Mouse (Mus musculus): ENCODE results near the gene Ppp2r5e.
A peak's percentile ranks its signal among the peaks of the same experiment; 100 is the strongest.
"Not testable (repeated sequence)": the region's sequence is repeated elsewhere in the genome, so short reads cannot be mapped to it uniquely, and the experiment has no call there.

Gene Ppp2r5e

DNA sequence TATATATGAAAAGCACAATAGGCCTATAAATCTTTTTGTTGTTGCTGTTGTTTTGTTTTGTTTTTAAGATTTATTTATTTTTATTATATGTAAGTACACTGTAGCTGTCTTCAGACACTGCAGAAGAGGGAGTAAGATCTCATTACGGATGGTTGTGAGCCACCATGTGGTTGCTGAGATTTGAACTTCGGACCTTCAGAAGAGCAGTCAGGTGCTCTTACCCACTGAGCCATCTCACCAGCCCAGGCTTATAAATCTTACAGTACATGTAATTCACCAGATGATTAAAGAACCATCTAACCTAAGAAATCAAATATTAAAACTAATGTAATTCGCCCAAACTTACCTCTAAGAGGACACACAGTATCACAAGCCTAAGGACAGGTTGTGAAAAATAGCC lies 103.9 kb downstream of the Ppp2r5e start:
- not testable (repeated sequence) for DNase-seq (ENCODE audit: low spot score)

DNA sequence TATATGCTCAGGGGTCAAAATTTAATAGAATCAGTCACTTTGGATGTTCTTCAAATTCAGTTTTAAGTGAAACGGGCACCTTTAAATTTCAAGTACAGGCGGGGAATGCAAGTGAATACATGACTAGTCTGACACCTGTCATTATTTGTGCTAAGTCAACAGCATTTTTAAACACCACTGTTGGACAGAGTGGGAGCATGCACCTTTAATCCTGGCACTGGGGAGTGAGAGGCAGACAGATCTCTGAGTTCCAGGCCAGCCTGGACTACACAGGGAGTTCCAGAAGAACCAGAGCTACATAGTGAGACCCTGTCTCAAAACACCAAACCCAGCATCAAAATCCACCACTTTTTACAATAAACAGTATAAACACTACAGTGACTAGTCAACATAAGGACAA lies 108.5 kb downstream of the Ppp2r5e start:
- no peak for DNase-seq (ENCODE audit: low spot score)

DNA sequence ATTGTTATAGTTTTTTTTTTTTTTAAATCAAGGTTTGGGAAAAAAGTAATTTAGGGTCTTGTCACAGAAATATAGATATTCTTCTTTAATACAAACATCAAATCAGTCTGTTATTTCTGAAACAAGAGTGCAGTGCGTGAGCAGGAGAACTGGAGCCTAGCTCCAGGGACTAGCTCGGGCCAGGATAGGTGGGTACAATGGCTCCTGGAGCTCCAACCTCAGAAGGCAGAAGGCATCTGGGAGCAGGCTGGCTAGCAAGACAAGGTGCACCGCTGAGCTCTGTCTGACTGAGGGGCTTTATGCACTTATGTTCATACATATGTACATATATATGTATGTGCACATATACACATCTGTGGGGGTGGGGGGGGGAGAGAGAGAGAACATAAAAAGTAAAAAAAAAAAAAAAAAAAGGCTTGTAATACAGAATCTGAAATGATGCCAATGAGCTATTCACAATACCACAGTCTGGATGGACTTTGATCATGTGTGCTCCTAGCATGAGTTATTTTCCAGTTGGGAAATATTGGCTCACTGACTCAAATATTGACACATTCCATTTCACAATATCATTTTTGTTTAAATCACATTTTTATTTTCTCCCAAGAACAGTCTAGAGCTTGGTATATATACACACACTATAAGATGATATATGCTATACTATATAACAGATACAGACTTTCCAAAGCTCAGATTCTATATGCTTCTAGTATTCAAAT lies 109.3 kb downstream of the Ppp2r5e start:
- DNase-seq (ENCODE audit: low spot score): no peak

DNA sequence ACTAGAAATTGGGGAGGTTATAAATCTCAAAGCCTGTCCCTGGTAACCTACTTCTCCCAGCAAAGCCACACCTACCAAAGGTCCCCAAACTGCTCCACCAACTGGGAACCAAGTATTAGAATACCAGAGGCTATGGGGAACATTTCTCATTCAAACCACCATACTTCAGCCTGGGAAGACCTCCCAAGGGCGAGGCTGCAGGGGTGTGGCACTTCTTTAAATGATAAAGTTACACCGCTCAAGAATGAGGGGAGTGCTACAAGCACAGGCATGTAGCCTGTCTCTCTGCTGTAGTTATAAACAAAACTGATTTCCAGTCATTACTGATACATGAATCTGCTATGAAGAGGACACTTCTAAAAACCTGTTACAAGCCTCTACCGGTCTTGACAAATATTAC lies 113.3 kb downstream of the Ppp2r5e start:
- peak; percentile 18 for DNase-seq (ENCODE audit: low spot score)

DNA sequence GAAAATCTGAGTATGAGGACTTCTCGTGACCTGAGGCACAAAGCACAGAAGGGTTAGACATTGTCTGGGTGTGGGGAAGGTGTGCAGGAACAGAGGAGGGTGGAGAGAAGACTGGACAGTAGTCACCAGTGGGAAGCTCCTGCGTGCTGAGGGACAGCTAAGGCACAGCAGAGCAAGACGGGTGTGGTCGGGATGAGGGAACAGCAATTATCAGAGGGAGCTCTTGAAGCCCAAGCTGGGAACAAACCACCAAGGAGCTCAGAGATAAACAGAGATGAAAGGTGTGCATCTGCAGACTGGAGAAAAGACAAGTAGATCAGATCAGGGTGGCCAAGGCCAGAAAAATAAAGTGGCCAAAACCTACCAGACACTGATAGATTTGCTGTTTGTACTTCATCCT lies 114.0 kb downstream of the Ppp2r5e start:
- no peak for DNase-seq (ENCODE audit: low spot score)

DNA sequence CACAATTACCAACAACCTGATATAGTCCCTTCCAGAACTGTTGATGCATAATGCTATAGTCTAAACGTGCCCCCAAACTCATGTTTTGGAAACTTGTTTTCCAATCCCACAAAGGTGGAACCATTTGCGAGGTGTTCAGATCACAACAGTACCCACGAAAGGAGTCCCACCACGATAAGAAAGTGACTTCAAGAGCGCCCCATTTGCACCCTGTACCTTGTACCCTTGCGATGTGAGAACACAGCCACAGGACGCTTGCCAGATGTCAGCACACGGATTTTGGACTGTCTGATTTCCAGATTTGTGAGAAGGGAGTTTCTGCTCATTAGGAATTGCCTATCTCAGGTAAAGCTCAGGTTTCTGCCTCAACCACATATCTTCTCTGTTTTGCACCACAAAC lies 116.0 kb downstream of the Ppp2r5e start:
- DNase-seq (ENCODE audit: low spot score): no peak

DNA sequence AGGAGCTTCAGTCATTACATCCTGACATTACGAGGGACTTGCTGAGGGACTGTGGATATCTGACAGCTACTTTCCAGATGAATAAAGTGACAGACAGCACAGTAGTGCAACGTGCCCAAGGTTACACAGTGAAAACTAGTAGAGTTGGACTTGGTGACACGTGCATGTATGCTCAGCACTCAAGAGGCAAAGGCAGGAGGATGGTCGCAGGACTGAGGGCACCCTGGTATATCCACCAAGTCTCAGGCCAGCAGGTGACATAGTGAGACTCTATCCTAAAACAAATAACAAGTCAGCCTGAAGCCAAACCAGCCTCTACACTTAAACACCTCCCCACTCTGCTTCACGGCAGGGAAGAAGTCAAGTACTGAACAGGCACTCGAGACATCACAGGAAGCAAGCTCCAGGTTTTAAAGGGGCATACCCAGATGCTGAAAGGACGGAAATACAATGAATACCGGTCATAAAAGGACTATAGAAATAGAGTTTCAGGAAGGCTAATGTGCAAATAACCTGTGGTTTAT lies 116.6 kb downstream of the Ppp2r5e start:
- DNase-seq (ENCODE audit: low spot score): no peak

DNA sequence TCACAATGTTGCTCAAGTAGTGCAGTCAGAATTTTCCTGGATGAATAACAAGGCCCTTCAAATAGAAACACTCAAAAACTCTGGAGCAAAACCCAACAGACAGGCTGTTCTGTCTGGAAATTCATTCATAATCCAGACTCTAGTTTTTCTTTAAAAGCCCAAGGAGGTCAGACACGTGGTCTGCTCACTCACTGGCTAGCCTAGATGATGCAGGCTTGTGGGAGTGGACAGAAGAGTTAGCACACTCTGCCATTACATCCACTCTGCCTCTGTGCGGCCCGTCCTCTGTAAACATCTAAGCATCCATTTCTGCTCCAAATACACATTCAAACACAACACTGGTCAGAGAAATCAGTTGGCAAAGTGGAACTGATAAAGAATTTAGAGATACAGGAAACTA lies 117.4 kb downstream of the Ppp2r5e start:
- DNase-seq (ENCODE audit: low spot score): no peak

DNA sequence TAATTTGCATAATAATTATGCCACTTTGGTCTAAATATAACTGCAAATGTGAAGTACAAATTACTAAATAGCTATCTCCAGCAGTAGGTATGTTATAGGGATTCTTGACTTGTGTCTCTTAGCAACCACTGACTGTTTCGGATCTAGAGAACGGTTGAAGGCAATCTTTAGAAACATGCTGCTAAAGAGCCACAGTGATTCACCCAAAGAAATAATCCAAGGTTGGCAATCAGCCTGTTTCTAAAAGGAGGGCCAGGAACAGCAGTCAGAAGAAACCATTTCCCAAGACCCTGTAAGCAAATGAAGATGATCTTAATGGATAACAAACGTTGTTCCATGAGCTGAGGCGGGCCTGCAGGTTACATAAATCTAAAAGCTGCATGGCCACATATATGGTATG lies 117.9 kb downstream of the Ppp2r5e start:
- no peak for DNase-seq (ENCODE audit: low spot score)

DNA sequence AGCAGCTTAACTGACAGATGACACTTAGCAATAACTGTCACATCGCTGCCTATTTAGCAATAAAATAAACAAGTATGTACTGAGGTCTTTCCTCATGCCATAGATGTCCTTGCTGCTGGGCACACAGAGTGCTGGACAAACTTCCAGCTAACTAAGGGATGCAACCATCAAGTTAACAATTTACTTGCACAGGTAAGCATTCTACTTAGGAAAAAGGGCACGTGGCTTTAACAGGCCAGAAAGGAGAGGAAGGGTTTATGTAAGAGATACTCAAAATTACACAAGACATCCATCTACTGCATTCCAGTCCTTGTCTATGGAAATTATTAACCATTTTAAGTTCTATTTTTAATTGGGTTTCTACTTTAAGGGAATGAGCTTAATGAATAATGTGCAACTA lies 123.0 kb downstream of the Ppp2r5e start:
- DNase-seq (ENCODE audit: low spot score): no peak

DNA sequence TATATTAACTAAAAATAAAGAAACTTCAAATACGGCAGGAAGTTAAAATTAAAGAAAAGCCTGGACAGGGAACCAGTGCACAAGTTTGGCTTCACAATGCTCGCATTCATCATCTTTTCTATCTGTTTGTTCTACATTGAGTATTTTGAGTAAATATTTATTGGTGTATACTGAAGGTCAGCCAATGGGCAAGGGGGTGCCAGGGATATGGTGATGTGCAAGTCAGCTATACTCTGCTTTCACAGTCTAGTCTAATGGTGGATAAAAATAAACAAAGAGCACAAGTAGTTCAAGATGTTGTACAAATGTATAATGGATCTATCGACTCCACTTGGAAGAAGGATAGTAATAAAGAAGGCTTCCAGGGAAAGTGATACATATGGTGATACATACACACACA lies 123.9 kb downstream of the Ppp2r5e start:
- DNase-seq (ENCODE audit: low spot score): no peak

DNA sequence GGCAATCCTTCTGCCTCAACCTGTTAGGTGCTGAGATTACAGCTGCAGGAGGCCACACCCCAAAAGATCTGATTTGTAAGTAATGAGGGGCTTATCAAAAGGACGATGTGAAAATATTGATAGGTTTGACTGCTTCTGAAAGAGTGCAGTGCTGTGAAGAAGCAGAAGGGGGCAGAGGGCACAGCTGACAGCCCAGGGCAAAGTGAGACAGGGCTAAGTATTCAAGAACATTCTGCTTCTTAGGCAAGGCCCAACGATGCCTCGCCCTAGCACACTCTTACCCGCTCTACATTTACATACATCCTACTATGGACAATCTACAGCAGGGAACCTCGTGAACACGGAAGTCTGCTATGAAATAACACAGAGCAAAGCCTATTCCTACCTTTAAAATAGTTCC lies 128.2 kb downstream of the Ppp2r5e start:
- DNase-seq (ENCODE audit: low spot score): no peak

DNA sequence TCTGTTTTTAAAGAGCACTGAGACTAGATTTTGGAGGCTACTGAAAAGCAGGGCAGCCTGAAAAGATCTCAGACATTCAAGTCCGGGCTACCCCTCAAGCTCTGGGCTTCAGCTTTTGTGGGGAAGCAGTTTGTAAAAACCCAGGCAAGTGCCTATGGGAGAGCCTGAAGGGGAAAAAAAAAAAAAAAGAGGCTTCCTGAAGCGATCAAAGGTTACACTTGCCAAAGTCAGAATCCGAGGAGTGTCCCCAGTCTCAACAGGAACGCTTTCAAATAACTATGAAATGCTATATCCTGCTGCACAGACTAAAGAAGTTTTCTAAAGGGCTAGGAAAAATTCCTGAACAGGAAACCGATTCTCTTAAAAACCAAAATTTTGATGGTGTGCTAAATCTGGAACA lies 128.9 kb downstream of the Ppp2r5e start:
- DNase-seq (ENCODE audit: low spot score): no peak

DNA sequence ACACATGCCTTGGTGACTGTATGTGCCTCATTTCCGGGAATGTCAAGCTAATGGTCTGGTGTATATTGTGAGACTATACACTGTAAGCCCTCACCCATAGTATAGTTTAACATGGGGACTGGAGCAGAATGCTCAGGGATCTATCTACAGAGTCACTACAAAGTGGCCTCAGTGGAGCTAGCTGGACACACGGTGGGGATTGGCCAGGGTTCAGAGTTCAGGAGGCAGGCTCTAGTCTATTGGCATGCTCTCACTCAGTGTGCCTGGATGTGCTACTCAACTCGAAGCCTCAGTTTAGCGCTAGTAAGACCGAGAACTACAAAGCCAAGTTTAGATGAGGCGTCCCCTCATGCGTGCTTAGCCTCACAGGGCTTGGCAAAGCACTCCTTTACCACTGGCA lies 129.8 kb downstream of the Ppp2r5e start:
- no peak for DNase-seq (ENCODE audit: low spot score)

DNA sequence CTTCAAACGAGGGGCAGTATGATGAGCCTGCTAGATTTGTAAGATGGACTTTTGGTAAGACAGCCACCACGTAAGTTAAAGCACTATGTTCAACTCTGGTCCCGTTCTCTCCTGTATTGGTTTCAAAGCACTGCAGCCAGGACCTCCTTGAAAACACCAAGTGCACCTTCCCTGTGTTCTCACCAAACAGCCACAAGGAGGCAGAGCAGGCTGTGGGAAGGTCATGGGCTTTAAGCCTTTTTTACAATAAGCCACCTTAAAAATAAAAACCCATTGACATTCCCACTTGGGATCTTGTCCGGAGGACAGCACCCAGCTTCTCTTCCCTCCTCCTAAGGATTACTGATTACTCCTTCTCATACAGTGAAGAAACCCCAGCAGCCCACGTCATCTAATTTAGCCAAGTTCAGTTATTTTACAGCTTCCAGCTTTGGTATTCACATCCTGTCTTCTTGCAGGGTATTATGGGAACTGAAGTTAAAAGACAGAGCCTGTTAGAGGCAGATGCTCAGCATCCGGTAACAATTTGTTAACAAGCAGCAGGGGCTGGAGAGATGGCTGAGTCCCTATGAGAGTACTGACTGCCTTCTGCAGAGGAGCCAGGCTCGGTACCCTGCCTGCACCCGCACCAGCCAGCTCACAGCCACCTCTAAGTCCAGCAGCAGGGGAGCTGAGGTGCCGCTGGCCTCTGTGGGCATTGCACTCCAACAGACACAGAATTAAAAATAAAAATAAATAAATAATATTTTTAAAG lies 131.9 kb downstream of the Ppp2r5e start:
- DNase-seq (ENCODE audit: low spot score): no peak

DNA sequence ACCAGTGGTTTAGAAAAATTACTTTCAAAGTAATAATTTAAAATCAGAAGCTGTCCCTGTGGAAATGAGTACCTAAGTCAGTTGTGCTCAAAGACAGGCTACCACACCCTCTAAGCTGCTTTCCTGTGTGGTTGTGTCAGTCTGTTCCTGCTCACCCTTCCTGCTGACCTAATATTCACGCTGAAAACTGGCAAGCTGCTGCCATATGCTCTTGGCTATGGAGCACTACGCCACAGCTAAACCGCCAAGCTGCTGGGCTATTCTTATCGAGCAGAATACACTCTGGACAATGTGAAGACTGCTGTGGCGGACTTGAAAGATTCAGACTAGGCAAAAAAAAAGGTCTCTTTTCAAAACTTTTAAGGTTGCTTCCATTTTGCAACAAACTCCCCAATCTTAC lies 135.5 kb downstream of the Ppp2r5e start:
- DNase-seq (ENCODE audit: low spot score): no peak

DNA sequence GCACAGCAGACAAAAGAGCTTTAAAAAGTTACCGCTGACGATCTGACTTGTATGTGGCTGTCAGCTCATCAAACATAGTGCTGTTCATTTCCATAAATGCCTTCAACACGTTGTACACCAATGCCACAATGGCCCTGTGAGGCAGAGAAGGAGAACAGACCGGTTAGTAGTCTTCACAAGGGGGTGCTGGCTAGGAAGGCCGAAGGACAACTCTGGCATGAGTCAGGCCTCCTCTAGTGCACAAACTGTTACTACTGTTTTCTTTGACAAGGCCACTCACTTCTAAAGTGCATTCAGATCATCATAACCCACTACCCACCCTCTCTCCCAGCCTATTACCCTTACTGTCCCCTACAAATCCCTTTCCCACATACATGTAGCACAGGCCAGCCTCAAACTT lies 136.4 kb downstream of the Ppp2r5e start:
- DNase-seq (ENCODE audit: low spot score): no peak

DNA sequence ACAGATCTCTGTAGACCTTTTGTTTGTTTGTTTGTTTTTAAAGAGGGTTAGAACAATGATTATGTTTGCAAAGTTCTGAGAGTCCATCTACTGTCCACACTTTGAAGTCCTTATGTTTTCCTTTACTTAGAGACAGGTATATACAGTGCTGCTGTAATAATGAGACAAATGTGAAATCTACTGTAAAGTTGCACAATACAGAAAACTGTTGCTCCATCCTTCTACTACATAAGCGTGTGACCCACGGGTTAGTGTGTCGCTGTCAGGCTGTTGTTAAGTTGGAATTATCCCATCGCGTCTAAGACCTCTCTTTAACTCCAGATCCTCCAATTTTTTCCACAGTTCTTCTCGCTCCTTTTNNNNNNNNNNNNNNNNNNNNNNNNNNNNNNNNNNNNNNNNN lies 142.6 kb downstream of the Ppp2r5e start:
- no peak for DNase-seq (ENCODE audit: low spot score)

DNA sequence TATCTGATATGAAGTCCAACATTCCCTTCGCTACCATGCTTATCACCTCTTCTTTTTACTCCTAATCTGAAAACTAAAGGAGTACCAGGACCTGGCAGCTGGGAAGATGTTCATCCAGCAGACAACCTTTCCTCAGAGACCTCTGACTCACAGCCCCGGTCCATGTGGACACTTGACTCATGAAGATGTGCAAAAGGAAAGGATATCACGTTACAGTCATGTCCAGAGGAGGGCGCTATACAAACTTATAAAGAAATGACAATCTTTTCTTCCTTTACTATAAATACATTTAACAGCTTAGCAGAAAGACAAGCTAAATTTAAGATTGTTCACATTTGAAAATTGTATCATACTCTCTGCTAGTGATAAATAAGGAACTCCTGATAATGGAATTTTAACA lies 143.0 kb downstream of the Ppp2r5e start:
- DNase-seq (ENCODE audit: low spot score): peak; percentile 23

DNA sequence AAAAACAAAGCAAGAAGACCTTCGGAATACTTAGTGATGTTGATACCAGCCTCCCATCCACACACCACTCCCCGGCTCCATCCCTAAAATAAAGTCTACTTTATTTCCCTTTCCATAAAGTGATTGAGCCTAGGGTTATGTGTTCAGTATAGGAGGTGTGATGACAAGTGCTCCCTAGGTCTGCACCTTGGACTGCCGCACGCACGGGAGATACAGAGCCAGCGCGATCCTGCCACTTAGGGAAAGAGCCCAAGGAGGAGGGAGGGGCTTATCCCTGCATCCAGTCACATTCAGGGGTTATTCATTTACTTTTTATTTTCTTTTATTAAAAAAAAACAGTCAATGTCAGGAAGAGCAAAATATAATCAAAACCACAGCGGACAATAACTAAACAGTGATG lies 145.5 kb downstream of the Ppp2r5e start:
- DNase-seq (ENCODE audit: low spot score): no peak

DNA sequence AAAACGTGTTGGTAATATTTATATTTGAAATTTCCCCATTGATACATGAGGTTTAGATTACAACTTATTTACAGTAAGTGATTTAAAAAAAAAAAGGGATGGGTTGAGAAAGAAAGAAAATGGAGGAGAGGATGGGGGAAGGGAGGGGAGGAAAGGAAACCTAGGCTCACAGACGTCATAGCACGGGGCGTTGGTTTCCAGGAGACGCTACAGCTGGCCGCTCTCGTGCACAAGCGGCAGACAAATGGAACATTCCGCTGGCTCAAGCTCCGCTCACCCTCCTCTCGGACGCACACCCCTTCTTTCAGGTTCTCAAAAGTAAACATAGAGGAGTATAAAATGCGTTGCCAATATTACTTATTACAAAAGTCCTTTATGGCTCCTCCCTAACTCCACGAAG lies 146.0 kb downstream of the Ppp2r5e start:
- DNase-seq (ENCODE audit: low spot score): no peak

DNA sequence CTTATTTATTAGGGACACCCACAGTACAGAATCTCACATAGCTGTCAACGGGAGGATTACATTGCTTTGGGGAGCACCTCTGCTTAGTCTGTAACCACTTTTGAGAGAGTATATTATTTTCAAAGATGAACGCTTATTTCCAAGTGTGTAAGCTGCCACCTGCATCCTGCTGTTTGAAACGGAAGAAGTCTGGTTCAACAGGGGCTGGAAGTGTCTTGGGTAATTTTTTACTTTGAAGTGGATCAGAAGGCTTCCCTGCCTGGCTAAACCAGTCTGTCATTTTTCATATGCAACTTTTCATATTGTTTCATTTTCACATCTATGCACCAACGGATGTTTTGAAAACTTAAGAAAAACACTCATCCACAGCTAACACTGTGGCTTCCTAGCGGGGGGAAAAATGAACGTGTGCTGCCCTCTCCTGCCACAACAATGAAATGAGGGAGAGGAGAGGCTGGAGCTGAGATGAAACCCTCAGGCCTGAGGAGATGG lies 146.5 kb downstream of the Ppp2r5e start:
- no peak for DNase-seq (ENCODE audit: low spot score)

DNA sequence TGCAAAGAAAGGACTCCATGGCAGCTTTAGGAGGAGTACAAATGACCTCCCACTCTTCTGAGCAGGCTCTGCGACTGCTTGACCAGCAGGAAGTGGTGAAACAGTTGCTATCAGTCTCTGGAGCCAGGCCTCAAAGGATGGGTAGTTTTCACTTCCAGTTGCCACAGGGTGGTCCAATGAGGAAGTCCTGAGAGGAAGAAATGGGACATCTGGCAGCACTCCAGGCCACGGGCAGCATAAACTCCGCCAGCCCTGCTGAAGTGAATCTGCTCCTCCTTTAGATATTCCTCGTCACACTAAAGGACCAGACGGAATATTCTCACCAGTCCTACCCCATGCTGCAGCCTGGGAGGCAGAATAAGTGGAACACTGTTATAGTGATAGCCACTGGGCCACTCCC lies 147.1 kb downstream of the Ppp2r5e start:
- no peak for DNase-seq (ENCODE audit: low spot score)

DNA sequence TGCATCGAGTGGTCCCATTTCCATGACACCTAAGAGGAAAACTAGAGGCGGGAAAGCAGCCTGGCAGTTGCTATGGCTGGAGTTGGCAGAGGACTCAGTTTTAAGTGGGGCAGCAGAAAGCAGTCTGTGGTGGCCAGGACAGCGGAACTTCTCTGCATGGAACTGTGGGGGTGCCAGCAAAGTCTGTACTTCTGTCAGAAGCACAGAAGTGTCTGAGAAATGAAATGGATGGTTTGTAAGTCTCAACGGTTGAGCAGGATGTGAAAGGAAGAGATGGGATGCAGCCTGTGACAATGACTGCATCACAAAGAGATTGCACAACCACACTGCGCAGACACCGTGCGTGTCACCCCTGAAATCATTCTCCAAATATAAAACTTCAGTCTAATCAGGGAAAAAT lies 149.8 kb downstream of the Ppp2r5e start:
- DNase-seq (ENCODE audit: low spot score): no peak
